Mouse (Mus musculus): ENCODE results near the gene St5.

St5 gene

DNA sequence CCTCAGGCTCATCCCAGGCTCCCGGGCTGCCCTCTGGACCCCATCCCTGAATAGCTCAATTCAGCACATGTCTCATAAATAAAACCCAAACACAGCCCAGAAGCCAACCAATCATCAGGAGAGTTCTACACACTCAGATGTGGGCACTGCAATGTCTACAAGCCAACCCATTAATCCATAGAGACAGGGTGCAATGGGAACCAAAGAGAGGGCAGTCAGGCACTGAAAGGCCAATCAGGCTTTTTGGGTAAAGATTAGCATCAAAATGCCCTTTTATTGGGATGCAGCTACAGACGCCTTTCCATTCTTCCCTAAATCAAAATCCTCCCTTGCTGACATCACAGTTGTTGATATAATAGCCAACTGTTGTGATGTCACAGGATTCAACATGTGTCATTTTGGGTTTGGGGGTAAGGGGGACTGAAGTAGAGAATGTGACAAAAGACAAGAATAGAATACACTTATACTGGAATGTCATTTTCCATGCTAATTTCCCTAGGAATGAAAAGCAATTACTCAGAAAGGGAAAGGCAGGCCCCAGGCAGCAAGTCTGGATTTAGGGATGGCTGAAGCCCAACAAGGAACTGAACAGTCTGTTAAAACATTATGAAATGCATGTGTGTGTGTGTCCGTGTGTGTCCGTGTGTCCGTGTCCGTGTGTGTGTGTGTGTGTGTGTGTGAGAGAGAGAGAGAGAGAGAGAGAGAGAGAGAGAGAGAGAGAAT is 123.7 kb downstream of the St5 start:
- CTCF ChIA-PET = interaction anchor here in 1 of 4 experiments (0.6 kb wide), 1 partner anchor 367 kb away, joined by 5 read pairs; no protein-coding TSS in a partner anchor
- POLR2A ChIA-PET = interaction anchor here in 3 of 4 experiments (0.6 to 1.5 kb wide), 9 partner anchors 10 to 61 kb away, joined by 3 to 6 read pairs (median 4); partner anchors contain the start of gene Rpl27a (in 3 of the 3)

DNA sequence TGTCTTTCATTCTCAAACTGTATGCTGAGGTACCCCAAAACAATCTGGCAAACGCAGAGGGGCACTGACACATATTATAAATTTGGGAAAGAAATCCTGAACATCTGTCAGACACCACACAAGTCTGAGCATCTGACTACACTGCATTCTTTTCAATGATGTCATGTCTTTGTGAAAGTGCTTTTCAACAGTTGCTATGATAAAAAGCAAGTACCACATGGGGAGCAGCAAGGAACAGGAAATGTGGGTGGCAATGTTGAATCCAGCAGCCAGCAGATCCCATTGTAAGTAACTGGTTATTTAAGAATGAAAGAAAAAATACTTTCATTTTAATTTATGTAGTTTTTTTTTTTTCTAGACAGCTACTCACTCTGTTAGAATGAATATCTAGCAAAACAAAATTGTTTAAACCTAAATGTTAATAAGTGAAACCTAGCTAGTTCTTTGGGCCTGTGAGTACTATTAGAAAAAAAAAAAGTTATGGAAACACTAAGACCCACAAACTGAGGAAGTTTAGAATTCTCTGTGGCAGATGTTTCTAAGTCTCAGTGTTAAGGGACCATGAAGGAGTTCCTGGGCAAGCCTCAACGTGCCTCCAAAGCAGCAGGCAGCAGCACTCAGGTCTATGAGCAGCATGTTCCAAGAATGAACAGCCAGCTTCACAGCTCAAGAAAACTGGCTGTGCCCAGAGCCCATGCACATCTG is 124.4 kb downstream of the St5 start:
- ChIA-PET POLR2A (interaction anchor here in 3 of 4 experiments (0.7 to 1.5 kb wide), 10 partner anchors 10 to 60 kb away, joined by 3 to 6 read pairs (median 3); partner anchors contain the start of gene Rpl27a (in 2 of the 3)), CTCF (interaction anchor here in 1 of 4 experiments (0.6 kb wide), 1 partner anchor 366 kb away, joined by 5 read pairs; no protein-coding TSS in a partner anchor)

DNA sequence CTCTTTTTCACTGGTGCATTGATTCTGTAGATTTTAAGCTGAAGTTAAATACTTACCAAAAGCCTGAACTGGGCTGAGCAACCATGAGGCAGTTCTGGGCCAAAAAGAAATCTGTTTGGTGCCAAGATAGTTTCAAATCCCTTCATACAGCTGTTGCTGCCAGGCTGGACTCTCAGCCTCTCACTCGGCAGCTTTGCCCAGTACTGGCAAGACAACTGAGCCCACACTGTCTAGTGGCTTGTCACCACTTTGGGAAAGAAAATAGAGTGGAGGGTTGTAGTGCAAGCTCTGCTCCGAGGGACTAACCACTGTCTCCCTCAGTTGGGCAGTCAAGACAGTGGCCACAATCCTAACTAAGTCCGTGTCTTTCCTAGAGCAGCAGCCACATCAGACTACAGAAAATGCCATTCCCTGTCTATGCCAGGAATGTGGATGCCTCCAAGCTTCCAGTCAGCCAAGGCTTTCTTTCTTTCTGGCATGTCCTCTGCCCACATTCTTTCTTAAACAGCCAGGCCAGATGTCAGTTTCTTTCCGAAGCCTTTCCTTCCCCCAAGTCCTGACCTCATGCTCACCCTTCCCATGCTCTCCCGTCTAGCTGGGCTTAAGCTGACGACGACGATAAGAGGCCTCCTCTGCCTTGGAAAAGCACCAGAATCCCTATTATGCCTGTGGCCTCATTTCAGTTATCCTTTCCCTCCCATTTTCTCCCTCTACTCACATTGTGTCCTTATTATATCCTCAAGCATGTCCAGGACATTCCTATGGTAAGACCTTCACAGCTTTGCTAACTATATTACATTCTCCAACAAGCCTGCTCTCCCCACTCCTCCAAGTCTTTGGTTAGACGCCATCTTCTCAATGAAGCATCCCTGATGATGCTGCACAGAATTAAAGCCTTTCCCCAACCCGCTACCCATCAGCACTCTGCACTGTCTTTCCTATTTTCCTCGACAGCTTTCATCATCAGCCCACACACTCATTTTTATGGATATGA is 126.8 kb downstream of the St5 start:
- ChIA-PET POLR2A (interaction anchor here in 3 of 4 experiments (0.9 to 6.7 kb wide), 13 partner anchors 10 to 288 kb away, joined by 3 to 47 read pairs (median 4); partner anchors contain the start of gene Rpl27a (in 1 of the 3)), CTCF (no interaction called here)

DNA sequence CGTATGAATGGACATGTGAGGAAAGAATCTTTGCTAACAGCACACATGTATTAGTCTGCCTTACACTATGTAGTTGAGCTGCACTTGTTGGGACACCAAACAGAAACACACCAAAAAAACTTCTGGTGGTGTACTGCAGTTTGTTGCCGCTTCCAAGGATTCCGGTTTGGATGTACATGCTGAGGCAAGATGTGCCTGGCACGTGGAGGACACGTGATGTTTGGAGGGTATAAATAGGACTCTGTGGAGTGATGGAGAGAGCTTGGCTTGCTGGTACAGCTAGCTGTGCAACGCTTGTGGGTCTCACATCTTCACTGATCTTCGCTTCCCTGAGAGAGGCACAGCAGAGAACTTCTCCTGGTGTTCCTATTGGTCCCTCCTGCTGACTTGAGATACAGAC is 129.2 kb downstream of the St5 start:
- ChIA-PET POLR2A (interaction anchor here in 3 of 4 experiments (0.7 to 6.7 kb wide), 14 partner anchors 10 to 127 kb away, joined by 3 to 47 read pairs (median 4); partner anchors contain the start of gene Rpl27a (in 2 of the 3)), CTCF (no interaction called here)

DNA sequence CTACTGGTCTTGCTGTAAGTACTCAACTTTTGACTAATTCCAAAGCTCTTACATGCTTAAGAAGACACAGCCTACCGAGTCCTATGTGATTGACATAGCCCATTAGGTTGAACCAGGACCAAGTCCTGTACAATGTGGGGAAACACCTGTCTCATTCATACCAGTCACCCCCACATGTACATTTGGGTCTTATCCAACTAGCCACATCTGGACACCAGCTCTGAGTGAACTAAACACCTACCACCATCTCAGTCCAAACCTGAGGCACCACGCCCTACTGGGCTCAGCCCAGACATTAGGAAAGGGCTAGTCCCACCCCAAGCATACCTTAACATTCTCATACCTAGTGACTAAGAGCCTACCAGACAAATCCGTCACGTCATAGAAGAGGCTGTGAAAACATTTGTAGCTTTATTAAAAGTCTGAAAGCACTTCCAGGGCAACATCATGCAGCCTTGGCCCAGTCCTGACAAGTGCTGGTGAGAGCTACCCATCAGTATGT is 135.0 kb downstream of the St5 start:
- CTCF ChIA-PET = no interaction called here
- POLR2A ChIA-PET = interaction anchor here in 3 of 4 experiments (0.7 to 5.6 kb wide), 11 partner anchors 9 to 121 kb away, joined by 3 to 46 read pairs (median 4); partner anchors contain the start of gene Rpl27a (in 3 of the 3)

DNA sequence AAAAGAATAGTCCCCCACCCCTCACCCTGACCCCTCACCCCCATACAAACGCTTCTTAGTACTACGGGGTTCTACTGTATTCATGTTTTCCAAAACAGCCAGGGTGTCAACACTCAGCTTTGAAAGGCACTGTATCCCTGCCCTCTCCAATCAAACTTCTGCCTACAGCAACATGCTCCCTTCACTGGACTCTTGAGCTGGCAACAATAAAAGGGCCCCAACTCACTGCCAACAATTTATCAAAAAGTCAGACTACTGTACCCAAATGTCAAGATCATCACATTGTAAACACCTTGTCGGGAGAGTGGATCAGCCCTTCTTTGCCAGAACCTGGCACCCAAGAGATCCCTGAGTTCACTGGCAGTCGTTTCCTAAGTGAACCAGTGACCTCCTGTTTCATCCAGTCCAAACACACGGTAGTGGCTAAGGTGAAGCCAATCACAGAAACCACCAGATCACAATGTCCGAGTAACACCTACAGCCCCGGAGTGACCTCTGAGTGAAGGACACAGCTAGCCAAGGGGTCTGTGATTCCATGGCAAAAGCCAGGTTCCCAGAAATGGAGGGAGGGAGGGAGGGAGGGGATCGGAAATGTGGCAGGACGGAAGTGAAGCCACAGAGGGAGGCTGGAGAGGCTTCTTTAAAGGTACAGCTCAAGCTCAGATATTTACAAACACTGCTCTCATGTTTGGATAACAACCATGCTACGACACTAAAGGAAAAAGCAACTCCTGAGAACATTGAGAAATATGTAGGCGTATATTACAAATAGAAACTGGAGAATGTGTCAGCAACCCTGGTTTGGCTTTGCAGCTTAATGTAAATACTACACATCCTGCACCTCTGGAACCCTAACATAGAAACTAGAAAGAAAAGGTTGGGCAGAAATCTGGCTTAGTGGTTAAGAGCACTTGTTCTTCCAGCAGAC is 136.3 kb downstream of the St5 start:
- CTCF ChIA-PET = no interaction called here
- POLR2A ChIA-PET = interaction anchor here in 3 of 4 experiments (0.6 to 5.6 kb wide), 27 partner anchors 8 to 136 kb away, joined by 3 to 46 read pairs (median 4); partner anchors contain the start of genes Rpl27a (in 3 of the 3), Akip1 (in 1 of the 3) and St5 (in 1 of the 3)

DNA sequence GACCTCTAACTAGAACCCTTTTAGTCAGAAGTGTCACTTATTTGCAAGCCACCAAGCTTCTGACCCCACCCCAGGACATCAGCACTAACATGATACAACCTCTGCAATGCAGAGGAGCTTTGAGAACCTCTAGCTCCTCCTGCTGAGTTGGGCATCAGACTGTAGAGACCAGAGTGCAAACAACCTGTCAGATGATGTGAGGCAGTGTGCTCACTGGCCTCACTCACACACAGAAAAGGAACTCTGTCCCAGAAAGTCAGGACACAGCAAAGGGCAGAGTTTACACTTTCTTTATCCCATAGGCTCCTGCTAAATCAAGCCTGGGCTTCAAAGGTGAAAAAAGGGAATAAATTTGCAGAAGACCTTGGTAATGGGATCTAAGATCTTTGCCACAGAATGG is 137.1 kb downstream of the St5 start:
- POLR2A ChIA-PET = interaction anchor here in 3 of 4 experiments (0.6 to 5.6 kb wide), 18 partner anchors 10 to 137 kb away, joined by 3 to 46 read pairs (median 4); partner anchors contain the start of genes Rpl27a (in 3 of the 3), Akip1 (in 1 of the 3) and St5 (in 1 of the 3)
- CTCF ChIA-PET = interaction anchor here in 1 of 4 experiments (0.5 kb wide), 1 partner anchor 316 kb away, joined by 12 read pairs; no protein-coding TSS in a partner anchor

DNA sequence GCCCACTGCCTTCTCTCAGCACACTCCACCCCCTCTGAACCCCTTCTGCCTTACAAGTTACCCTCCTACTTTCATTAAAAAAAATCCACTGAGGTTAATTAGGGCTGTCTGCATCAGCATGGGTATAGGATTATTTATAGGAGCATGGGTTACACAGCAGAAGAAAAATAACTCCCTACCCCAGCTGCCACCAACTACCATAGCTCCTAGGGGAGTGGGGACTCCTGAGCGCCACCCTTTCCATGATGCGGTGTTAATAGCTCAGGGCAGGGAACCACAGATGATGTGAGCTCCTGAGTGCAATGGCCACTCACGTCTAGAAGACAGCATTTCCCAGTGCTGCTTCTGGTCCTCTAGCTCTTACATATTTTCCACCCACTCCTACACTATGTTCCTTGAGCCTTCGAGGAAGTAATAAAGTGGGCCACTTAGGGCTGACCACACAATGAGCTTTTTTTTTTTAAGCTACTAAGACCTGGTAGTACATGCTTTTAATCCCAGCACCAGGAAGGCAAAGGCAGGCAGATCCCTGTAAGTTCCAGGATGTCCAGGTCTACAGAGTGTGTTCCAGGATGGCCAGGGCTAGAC is 139.5 kb downstream of the St5 start:
- ChIA-PET CTCF (interaction anchor here in 1 of 4 experiments (0.5 kb wide), 1 partner anchor 472 kb away, joined by 3 read pairs; no protein-coding TSS in a partner anchor), POLR2A (interaction anchor here in 3 of 4 experiments (0.9 to 3.4 kb wide), 14 partner anchors 8 to 108 kb away, joined by 3 to 11 read pairs (median 3); partner anchors contain the start of gene Rpl27a (in 2 of the 3))

DNA sequence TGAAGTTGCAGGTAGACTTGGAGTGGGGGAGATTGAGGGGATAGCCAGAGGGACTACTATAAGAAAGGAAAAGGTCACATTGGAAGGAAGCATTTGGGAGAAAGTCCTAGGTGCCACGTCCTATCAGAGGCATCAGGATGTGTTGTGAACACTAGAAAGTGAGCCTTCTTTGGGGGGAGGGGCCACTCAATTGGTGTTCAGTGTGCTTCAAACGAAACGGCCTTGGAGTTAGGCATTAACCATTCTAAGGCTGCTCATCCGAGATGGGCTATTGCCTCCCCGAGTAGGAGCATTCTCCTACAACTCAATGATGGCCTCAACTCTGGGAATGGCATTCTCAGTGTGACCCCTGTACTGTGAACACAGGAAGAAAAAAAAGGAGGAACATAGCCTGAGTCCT is 140.7 kb downstream of the St5 start:
- ChIA-PET CTCF (interaction anchor here in 1 of 4 experiments (0.6 kb wide), 1 partner anchor 290 kb away, joined by 4 read pairs; no protein-coding TSS in a partner anchor), POLR2A (interaction anchor here in 2 of 4 experiments (1.1 to 3.4 kb wide), 6 partner anchors 25 to 44 kb away, joined by 3 to 11 read pairs (median 6); partner anchors contain the start of gene Rpl27a (in 2 of the 2))

DNA sequence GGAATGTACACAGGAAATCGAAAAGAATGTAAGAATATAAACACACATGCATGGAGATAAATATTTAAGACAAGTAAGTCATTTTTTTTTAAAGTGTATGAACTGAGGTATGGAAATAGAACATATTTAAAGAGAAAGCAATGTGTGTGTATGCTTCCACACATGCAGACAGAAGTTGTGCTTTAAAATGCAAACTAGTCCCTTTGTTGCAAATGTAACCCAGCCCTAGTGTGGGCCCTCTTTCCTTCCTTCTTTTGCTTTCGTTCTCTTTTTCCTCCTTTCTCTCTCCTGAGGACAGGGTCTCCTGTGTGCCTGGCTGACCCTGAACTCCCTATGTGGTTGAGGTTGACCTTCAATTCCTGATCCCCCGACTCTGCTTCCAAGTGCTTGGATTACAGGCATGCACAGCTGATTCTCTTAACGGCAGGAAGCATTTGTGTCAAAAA is 141.2 kb downstream of the St5 start:
- POLR2A ChIA-PET = interaction anchor here in 1 of 4 experiments (3.4 kb wide), 1 partner anchor 35 kb away, joined by 9 read pairs; no protein-coding TSS in a partner anchor
- CTCF ChIA-PET = no interaction called here

DNA sequence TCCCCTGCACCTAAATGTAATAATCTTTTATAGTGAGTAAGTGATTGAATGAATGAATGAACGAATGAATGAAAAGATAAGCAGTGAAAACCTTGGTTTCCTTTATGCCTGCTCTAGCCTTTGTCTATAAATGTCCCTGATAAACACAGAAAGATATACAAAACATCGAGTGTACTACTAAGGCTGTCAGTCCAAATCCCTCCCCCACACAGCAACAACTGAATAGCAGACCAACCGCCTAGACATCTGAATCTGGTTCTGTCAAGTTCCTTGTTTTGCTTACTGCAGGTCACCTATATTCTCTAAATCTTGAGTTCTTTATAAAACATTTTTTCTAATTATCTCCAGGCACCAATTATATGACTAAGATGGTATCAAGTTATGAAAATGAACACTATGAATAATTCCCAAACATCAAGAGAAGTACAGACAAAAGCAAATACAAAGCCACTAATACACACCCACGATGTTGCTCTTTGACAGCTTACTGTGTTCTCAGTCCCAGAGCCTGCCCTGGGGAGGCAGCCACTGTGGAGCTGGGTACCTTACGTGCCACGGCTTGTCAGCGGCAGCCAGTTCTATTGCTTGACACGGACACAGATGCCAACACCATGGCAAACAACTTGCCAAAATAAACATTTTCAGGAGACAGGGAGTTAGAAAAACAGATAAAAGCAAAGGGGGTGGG is 141.8 kb downstream of the St5 start:
- ChIA-PET CTCF (no interaction called here), POLR2A (interaction anchor here in 1 of 4 experiments (3.4 kb wide), 1 partner anchor 34 kb away, joined by 9 read pairs; no protein-coding TSS in a partner anchor)

DNA sequence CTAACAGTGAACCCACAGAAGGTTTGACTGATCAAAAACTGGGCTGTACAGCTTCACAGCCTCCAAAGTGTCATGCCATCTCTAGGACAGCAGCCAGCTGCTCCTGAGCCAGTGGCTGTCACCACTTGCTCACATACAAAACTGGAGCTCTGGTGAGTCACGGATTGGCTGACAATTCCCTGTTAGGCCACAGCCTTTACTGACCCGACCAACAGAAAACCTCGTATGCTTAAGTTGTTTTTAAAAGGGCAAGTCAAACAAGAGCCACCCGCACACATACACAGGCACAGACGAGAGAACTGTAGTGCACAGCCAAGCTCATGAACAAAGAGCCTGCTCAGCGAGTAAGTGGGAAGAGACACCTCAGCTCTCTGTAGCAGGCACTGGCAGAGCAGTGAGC is 143.9 kb downstream of the St5 start:
- ChIA-PET POLR2A (interaction anchor here in 3 of 4 experiments (0.6 to 2.6 kb wide), 17 partner anchors 8 to 230 kb away, joined by 3 to 13 read pairs (median 4); partner anchors contain the start of gene Rpl27a (in 3 of the 3)), CTCF (no interaction called here)

DNA sequence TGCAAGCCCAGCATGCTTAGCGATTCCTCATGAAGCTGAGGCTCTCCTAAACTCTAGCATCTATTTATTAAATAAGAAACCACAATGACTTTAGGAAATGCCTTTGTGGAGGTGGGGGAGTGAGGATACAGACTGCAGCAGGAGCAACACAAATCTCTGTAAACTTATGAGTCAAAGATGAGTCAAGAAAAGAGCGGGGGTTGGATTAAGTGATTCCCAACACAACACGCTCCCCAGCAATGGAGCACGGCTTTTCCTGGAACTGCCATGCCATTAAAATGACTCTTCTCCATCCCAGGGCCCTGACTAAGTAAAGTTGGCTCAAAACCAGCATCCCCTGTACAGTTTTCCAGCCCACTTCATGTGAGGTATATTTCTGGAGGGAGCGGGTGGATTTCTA is 156.7 kb downstream of the St5 start:
- ChIA-PET CTCF (no interaction called here), POLR2A (interaction anchor here in 1 of 4 experiments (29.8 kb wide), 1 partner anchor 21 kb away, joined by 400 read pairs; the partner anchor contains the start of gene Rpl27a)

DNA sequence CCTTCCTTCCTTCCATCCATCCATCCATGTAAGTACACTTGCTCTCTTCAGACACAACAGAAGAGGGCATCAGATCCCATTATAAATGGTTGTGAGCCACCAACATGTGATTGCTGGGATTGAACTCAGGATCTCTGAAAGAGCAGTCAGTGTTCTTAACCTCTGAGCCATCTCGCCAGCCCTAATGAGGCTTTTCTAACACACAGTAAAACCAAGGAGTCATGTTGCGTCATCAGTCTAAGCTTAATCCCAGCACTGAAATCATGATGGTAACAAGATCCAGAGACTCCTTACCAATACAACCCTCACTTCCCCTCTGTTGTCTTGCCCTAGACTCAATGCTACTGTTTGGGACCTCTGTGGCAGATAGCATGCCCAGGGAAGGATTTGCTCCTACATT is 157.2 kb downstream of the St5 start:
- ChIA-PET CTCF (no interaction called here), POLR2A (interaction anchor here in 1 of 4 experiments (29.8 kb wide), 1 partner anchor 20 kb away, joined by 400 read pairs; the partner anchor contains the start of gene Rpl27a)

DNA sequence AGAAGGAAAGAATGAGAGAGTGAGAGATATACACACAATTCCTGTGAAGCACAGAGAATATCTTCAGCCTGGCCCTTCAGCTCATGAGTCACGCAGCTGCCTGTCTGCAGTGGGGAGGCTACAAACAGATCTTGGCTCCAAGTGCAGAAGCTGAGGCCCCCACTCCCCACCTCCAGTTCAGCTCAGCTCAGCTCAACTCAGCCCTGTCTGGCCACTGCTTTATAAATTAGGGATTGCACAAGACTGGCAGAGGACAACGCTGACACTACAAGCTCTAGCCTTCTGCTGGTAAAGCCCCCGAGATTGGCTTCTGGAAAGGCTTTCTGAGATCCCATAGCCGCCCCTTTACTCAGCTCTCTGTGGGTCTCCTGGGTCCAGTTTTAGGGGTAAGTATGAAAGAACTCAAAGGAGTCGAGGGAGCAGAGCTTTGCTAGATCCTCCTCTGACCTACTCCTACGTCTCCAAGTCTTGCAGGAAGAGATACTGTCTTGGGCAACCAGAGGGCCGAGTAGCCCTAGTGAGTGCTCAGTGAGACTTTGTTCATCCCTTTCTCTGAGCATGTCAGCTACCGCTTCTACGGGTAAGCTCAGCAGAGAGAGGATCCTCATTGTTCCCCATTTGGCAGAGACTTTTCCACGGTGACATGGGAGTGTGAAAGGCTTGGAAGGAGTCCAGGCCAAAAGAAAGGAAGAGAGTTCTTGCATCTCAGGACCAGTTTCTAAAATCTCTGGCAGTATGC is 158.0 kb downstream of the St5 start:
- ChIA-PET POLR2A (interaction anchor here in 3 of 4 experiments (0.6 to 29.8 kb wide), 10 partner anchors 10 to 175 kb away, joined by 3 to 400 read pairs (median 4); partner anchors contain the start of gene Rpl27a (in 2 of the 3)), CTCF (no interaction called here)
